21 mouse cellular contexts compared by ENCODE assay signal in the genomic region with DNA sequence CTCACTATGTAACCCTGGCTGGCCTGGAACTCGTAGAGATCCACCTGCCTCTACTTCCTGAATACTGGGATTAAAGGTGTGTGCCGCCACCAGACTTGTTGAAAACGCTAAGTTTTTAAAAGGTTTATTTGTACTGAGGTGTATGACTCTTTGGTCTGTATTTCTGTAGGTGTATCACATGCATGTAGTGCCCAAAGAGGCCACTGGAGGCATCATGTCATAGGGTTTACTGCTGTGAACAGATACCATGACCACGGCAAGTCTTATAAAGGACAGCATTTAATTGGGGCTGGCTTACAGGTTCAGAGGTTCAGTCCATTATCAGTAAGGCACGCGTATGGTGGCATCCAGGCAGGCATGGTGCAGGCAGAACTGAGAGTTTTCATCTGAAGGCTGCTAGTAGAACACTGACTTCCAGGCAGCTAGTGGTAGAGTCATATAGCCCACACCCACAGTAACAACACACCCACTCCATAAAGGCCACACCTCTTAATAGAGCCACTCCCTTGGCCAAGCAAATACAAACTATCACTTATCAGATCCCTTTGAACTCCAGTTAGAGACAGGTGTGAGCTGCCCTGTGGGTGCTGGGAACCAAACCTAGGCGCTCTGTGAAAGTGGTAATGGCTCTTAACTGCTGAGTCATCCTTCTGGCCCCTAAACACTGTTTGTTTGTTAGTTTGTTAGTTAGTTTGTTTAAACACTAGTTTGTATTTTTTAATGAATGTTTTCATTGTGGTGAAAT. TPM values are rescaled to one million over a fixed set of nuclear protein-coding genes. Genes with fewer than 3 reads are reported as not detected.
DNase-seq lines count a peak whose midpoint lies in the region; ATAC-seq and TF ChIP-seq lines count a peak whose summit lies in the region.
"Had no signal": no experiment of that assay in that cellular context is flagged by ENCODE, and none has a peak within 500 bp of the region (broad histone marks: within the 10 kb centered on the region; RNA-seq: fewer than 3 reads in every experiment).

No protein-coding gene starts in this region.

- H3K4me2 ChIP-seq in hindbrain, postnatal 0 days (ENCODE audit: low read depth, low read length): no peak overlapping the region
- no peak overlapping the region for H3K4me2 ChIP-seq in hindbrain, embryonic 11.5 days (replicated peaks; ENCODE audit: low read depth, low read length)
- no peak overlapping the region for H3K4me2 ChIP-seq in lung, embryonic 14.5 days
- H3K4me2 ChIP-seq: heart, embryonic 15.5 days; hindbrain, embryonic 12.5 days; limb, embryonic 12.5 days; neural tube, embryonic 13.5 days had no signal

- H3K36me3 ChIP-seq in hindbrain, postnatal 0 days (ENCODE audit: insufficient read depth, low read length): no peaks in the 10 kb centered on the region
- 0 out of 2 replicates have a peak, but pooled peaks cover 8% of the 10 kb centered on the region for H3K36me3 ChIP-seq in hindbrain, embryonic 11.5 days (ENCODE audit: control insufficient read depth, insufficient read depth, low read length)
- peaks cover 56% of the 10 kb centered on the region for H3K36me3 ChIP-seq in lung, embryonic 14.5 days (ENCODE audit: insufficient read depth)
- peaks cover 5% of the 10 kb centered on the region; the same call in 1 of the 2 replicates for H3K36me3 ChIP-seq in small intestine, adult 2 months (ENCODE audit: control insufficient read depth, insufficient read depth, low read length)

- H3K4me1 ChIP-seq in hindbrain, postnatal 0 days (ENCODE audit: insufficient read depth, low read length): no peaks in the 10 kb centered on the region
- H3K4me1 ChIP-seq in hindbrain, embryonic 11.5 days (replicated peaks; ENCODE audit: control insufficient read depth, insufficient read depth, low read length): no peaks in the 10 kb centered on the region
- H3K4me1 ChIP-seq in lung, embryonic 14.5 days (ENCODE audit: insufficient read depth): peaks cover 4% of the 10 kb centered on the region; the same call in 1 of the 2 replicates
- H3K4me1 ChIP-seq in small intestine, adult 2 months (ENCODE audit: control insufficient read depth, insufficient read depth, insufficient read length, low read length): peaks cover 5% of the 10 kb centered on the region; the same call in 1 of the 2 replicates
- H3K4me1 ChIP-seq in cerebellum, adult 2 months (ENCODE audit: control insufficient read depth, insufficient read depth, low read length): no peaks in the 10 kb centered on the region

- no peak for ATAC-seq in hindbrain, postnatal 0 days
- ATAC-seq in hindbrain, embryonic 11.5 days (ENCODE audit: low FRiP score): no peak
- ATAC-seq in lung, embryonic 14.5 days (ENCODE audit: insufficient read depth): no peak

- H3K27ac ChIP-seq in hindbrain, postnatal 0 days: no peak overlapping the region
- no peak overlapping the region for H3K27ac ChIP-seq in hindbrain, embryonic 11.5 days (ENCODE audit: low read depth, low read length)
- H3K27ac ChIP-seq in lung, embryonic 14.5 days (ENCODE audit: low read depth): no peak overlapping the region
- H3K27ac ChIP-seq in small intestine, adult 2 months (ENCODE audit: insufficient read depth, low read depth, low read length): peak overlapping the region; percentile 42; the same call in 1 of the 2 replicates
- H3K27ac ChIP-seq in cerebellum, adult 2 months (ENCODE audit: insufficient read depth, low read length): no peak overlapping the region
- H3K27ac ChIP-seq: heart, embryonic 10.5 days; heart, embryonic 15.5 days; hindbrain, embryonic 12.5 days; limb, embryonic 12.5 days; neural tube, embryonic 13.5 days had no signal

- 98% methylated on average over 7 of the region's 7 CpGs for WGBS in hindbrain, postnatal 0 days
- WGBS in hindbrain, embryonic 11.5 days: 95% methylated on average over 7 of the region's 7 CpGs
- WGBS in lung, embryonic 14.5 days: 98% methylated on average over 7 of the region's 7 CpGs
- 84% methylated on average over 7 of the region's 7 CpGs for WGBS in small intestine, adult 2 months
- 99% methylated on average over 7 of the region's 7 CpGs for WGBS in cerebellum, adult 2 months

- TF ChIP-seq POLR2A in small intestine, adult 2 months (IDR thresholded peaks at IDR 0.05; ENCODE audit: low read depth, low read length): no peak
- TF ChIP-seq POLR2A in cerebellum, adult 2 months (IDR thresholded peaks at IDR 0.05; ENCODE audit: borderline replicate concordance, insufficient read depth, low read length): no peak

- DNase-seq in hindbrain, postnatal 0 days (ENCODE audit: low spot score): no peak
- no peak for DNase-seq in hindbrain, embryonic 11.5 days (ENCODE audit: low spot score)
- DNase-seq in lung, embryonic 14.5 days: no peak
- no peak for DNase-seq in lung, postnatal 14 days
- peak; percentile 70 for DNase-seq in ES-CJ7 (ENCODE audit: low read depth, low spot score)
- no peak for DNase-seq in cerebellum, adult 2 months
- DNase-seq: adrenal gland, postnatal 10 days; cerebellum, adult 11 months; cerebellum, postnatal 10 days; gastrocnemius, postnatal 10 days; kidney, adult 11 months; kidney, postnatal 36 days; right cerebral cortex, postnatal 4 days; thymus, postnatal 4 days had no signal

- H3K27me3 ChIP-seq in hindbrain, postnatal 0 days (ENCODE audit: insufficient read depth, low read length): no peaks in the 10 kb centered on the region
- H3K27me3 ChIP-seq in hindbrain, embryonic 11.5 days (ENCODE audit: control insufficient read depth, insufficient read depth, low read length): no peaks in the 10 kb centered on the region
- no peaks in the 10 kb centered on the region for H3K27me3 ChIP-seq in lung, embryonic 14.5 days (ENCODE audit: insufficient read depth, low read length)
- no peaks in the 10 kb centered on the region for H3K27me3 ChIP-seq in small intestine, adult 2 months (ENCODE audit: control insufficient read depth, insufficient read depth, low read length)
- no peaks in the 10 kb centered on the region for H3K27me3 ChIP-seq in cerebellum, adult 2 months (ENCODE audit: control insufficient read depth, insufficient read depth, low read length)
- H3K27me3 ChIP-seq: heart, embryonic 15.5 days; hindbrain, embryonic 12.5 days; limb, embryonic 12.5 days; neural tube, embryonic 13.5 days had no signal

- no peaks in the 10 kb centered on the region for H3K9me3 ChIP-seq in hindbrain, postnatal 0 days (ENCODE audit: low read length)
- H3K9me3 ChIP-seq in hindbrain, embryonic 11.5 days (ENCODE audit: control insufficient read depth, low read length): peaks cover 7% of the 10 kb centered on the region; the same call in 1 of the 2 replicates
- H3K9me3 ChIP-seq in lung, embryonic 14.5 days (ENCODE audit: low read depth, low read length): no peaks in the 10 kb centered on the region; the same call in 1 of the 2 replicates

- H3K9ac ChIP-seq in hindbrain, postnatal 0 days (replicated peaks; ENCODE audit: low read length): no peak overlapping the region
- H3K9ac ChIP-seq in hindbrain, embryonic 11.5 days (ENCODE audit: low read depth, low read length): no peak overlapping the region
- no peak overlapping the region for H3K9ac ChIP-seq in lung, embryonic 14.5 days
- H3K9ac ChIP-seq: heart, embryonic 15.5 days; hindbrain, embryonic 12.5 days; limb, embryonic 12.5 days; neural tube, embryonic 13.5 days had no signal

- TF ChIP-seq CTCF in hindbrain, postnatal 0 days (IDR thresholded peaks at IDR 0.05; ENCODE audit: low read depth): peak; percentile 33; the same call in 1 of the 2 replicates
- TF ChIP-seq CTCF in lung, embryonic 14.5 days (IDR thresholded peaks at IDR 0.05; ENCODE audit: low read depth): peak; percentile 40; the same call in 1 of the 2 replicates
- TF ChIP-seq CTCF in small intestine, adult 2 months (IDR thresholded peaks at IDR 0.05; ENCODE audit: extremely low read depth, insufficient read length, insufficient replicate concordance, low read depth, low read length): no peak
- no peak for TF ChIP-seq CTCF in cerebellum, adult 2 months (IDR thresholded peaks at IDR 0.05; ENCODE audit: borderline replicate concordance, insufficient read depth, low read depth, low read length)

- no peak overlapping the region for H3K4me3 ChIP-seq in hindbrain, postnatal 0 days (ENCODE audit: low read length)
- no peak overlapping the region for H3K4me3 ChIP-seq in hindbrain, embryonic 11.5 days (ENCODE audit: low read depth, low read length)
- no peak overlapping the region for H3K4me3 ChIP-seq in lung, embryonic 14.5 days (ENCODE audit: low read depth, low read length)
- no peak overlapping the region for H3K4me3 ChIP-seq in small intestine, adult 2 months (ENCODE audit: low read depth, low read length)
- no peak overlapping the region for H3K4me3 ChIP-seq in cerebellum, adult 2 months (replicated peaks; ENCODE audit: insufficient read depth, low read depth, low read length)
- H3K4me3 ChIP-seq: erythroblast, embryonic 14.5 days; heart, embryonic 10.5 days; heart, embryonic 15.5 days; hindbrain, embryonic 12.5 days; limb, embryonic 12.5 days; neural tube, embryonic 13.5 days had no signal

RNA-seq across cellular contexts. Expression of gene Fbln1, which starts 10.5 kb away (rescaled TPM):
- 68.4 and 73.9 TPM in 2 replicates for total RNA-seq in hindbrain, postnatal 0 days (2014; rRNA removed)
- polyA plus RNA-seq in hindbrain, postnatal 0 days (2015; fragmentation: Nextera tagmentation; extraction: Ambion mirVana): 48.3 and 52.1 TPM in 2 replicates
- polyA plus RNA-seq in hindbrain, embryonic 11.5 days (2014; fragmentation: Nextera tagmentation; extraction: Ambion mirVana): 119 and 121 TPM in 2 replicates
- 277 and 302 TPM in 2 replicates for polyA plus RNA-seq in lung, embryonic 14.5 days (2014; fragmentation: Nextera tagmentation; extraction: Ambion mirVana)
- polyA plus RNA-seq in small intestine, adult 2 months (2012; rRNA removed): 139 and 456 TPM in 2 replicates
- polyA plus RNA-seq in cerebellum, adult 2 months (2012; rRNA removed): 6.9 and 10.1 TPM in 2 replicates
- polyA plus RNA-seq: erythroblast, embryonic 14.5 days had no signal

Comparison
In these comparisons a context has a peak if more than half of its experiments do, and no peak if none do; other contexts are left out.
1. CTCF ChIP-seq: peak in hindbrain, postnatal 0 days (single experiment) and lung, embryonic 14.5 days (single experiment); none in small intestine, adult 2 months (single experiment) and cerebellum, adult 2 months (single experiment).